Mouse (Mus musculus) embryonic fibroblast, embryonic 13.5 days (primary cell): Measurements from ENCODE around the gene Anapc2.

Experiments
- CTCF ChIP-seq: IDR thresholded peaks from 2 replicates; pipeline ENCODE4 v1.5.1; 2011; ENCODE audit warnings: mild to moderate bottlenecking, control low read depth, low read length, moderate library complexity, borderline replicate concordance; ENCODE audit not compliant: insufficient read depth
- POLR2A ChIP-seq: IDR thresholded peaks from 2 replicates; pipeline ENCODE4 v1.6.1; 2011; ENCODE audit warnings: low read depth, mild to moderate bottlenecking, control low read depth, low read length, moderate library complexity

DNA sequence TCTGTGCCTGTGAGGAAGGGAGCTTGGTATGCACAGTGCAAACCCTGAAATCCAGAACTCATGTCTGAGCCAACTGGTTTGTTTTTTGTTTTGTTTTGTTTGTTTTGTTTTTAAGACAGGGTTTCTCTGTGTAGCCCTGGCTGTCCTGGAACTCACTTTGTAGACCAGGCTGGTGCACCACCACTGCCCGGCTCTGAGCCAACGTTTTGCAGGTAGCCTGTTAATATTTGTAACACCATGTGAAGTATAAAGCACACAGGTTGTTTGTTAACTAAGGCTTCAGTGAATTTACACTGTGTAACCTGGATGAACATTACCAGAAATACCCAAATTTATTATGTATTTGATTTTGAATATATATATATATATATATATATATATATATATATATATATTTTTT is 53.8 kb downstream of the Anapc2 start:
- TF ChIP-seq CTCF: no peak
- no peak for TF ChIP-seq POLR2A
